Mouse (Mus musculus): ENCODE measurements at regions not wholly inside any gene's neighbourhood (a gene's known extent, or its start where the extent isn't known, plus 50 kb on each side); places are given as distances from the start of the nearest gene placed in this dataset.
A peak's percentile ranks its signal among the peaks of the same experiment; 100 is the strongest.

DNA sequence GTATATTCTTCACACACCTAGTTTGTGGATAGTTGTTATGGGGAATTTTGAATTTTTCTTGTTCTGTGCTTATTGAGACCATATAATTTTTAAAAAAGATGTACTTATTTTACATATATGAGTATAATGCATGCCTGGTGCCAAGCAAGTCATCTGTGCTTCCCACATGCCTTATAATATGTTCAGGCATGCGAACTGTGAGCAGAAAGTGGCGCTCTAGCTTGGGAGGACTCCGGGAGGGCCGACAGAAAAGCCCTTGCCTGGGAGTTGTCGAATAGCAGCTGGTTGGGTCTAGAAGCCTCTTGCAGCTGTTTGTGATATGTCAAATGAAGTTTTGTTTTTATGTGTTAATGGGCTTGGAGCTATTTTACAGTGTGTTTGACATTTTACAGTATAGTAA lies 323.8 kb downstream of the Slc4a3 start:
- WGBS: 25% methylated on average over 5 of the region's 5 CpGs
- H3K27ac ChIP-seq: no peak overlapping the region
- H3K4me3 ChIP-seq: no peak overlapping the region
- no peak for ATAC-seq (ENCODE audit: insufficient number of reproducible peaks, low FRiP score, low TSS enrichment, low read depth)
- H3K27me3 ChIP-seq: no peaks in the 10 kb centered on the region
- no peak overlapping the region for H3K9ac ChIP-seq
- no peaks in the 10 kb centered on the region for H3K9me3 ChIP-seq
- no peaks in the 10 kb centered on the region for H3K36me3 ChIP-seq
- H3K4me2 ChIP-seq: no peak overlapping the region
- 0 out of 2 replicates have a peak, but pooled peaks cover 2% of the 10 kb centered on the region for H3K4me1 ChIP-seq

DNA sequence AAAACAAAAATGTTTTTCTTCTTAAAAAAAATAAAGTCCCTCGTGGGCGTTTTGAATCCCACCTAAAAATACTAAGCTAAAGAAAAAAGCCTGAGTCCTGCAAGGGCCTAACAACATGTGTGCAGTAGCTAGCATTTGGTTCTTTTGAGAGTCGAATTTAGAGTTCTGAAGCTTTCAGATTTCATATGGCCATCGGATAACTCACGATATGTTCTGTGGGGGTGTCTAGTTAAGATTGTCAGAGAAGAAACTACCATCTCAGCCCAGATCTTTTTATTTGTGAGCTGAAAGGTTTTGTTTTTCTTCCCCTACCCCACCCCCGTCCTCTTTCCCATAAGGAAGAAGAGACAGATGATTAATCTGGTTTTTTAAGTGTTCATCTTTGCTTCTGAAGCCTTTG lies 327.8 kb downstream of the Slc4a3 start:
- 82% methylated on average over 6 of the region's 6 CpGs for WGBS
- no peak for ATAC-seq (ENCODE audit: insufficient number of reproducible peaks, low FRiP score, low TSS enrichment, low read depth)
- no peaks in the 10 kb centered on the region for H3K9me3 ChIP-seq
- no peak overlapping the region for H3K4me3 ChIP-seq
- H3K4me1 ChIP-seq: 0 out of 2 replicates have a peak, but pooled peaks cover 2% of the 10 kb centered on the region
- no peak overlapping the region for H3K27ac ChIP-seq
- no peaks in the 10 kb centered on the region for H3K27me3 ChIP-seq
- no peaks in the 10 kb centered on the region for H3K36me3 ChIP-seq
- H3K9ac ChIP-seq: no peak overlapping the region
- no peak overlapping the region for H3K4me2 ChIP-seq

DNA sequence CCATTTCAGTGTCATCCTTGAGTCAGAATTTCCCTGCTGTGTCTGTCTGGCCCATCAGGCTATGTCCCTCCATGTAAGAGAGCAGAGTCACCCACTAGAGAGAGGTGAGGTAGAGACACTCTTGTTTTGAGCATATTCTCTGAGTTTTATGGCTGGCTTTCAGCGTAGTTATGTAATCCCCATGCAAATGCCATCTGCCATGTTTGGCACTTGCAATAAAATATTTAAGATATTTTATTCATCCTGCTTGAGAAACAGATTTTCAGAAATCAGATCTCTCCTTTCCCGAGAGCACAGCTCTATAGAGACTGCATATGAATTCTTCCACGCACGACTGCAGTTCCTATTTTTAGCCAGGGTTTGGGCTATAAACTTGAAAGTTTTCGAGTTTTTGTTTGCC lies 331.1 kb downstream of the Slc4a3 start:
- ATAC-seq (ENCODE audit: insufficient number of reproducible peaks, low FRiP score, low TSS enrichment, low read depth): no peak
- no peaks in the 10 kb centered on the region for H3K9me3 ChIP-seq
- no peak overlapping the region for H3K4me3 ChIP-seq
- H3K27me3 ChIP-seq: no peaks in the 10 kb centered on the region
- H3K9ac ChIP-seq: no peak overlapping the region
- H3K4me2 ChIP-seq: no peak overlapping the region
- 45% methylated on average over 5 of the region's 5 CpGs for WGBS
- H3K36me3 ChIP-seq: no peaks in the 10 kb centered on the region
- no peaks in the 10 kb centered on the region for H3K4me1 ChIP-seq
- no peak overlapping the region for H3K27ac ChIP-seq

DNA sequence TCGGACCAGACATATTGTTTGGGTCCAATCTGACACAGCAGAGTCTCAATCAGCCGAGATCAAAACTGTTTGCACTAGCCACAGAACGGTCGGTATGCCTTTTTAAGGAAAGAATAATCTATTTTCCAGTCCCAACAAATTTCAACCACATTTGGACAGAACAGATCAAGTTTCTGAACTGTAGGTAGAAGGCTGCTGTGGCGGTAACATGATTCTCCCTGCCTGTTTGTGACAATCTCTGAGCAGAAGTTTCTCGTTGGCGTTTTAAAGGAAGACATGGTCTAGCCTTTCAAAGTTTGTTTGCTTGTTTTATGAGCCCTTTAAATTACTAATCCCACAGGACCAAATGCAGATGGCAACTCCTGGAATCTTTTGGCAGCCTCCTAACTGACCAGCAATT lies 339.6 kb downstream of the Slc4a3 start:
- H3K9ac ChIP-seq: no peak overlapping the region
- no peaks in the 10 kb centered on the region for H3K9me3 ChIP-seq
- no peak overlapping the region for H3K4me3 ChIP-seq
- no peaks in the 10 kb centered on the region for H3K27me3 ChIP-seq
- no peak overlapping the region for H3K4me2 ChIP-seq
- H3K36me3 ChIP-seq: no peaks in the 10 kb centered on the region
- WGBS: 11% methylated on average over 7 of the region's 7 CpGs
- no peak for ATAC-seq (ENCODE audit: insufficient number of reproducible peaks, low FRiP score, low TSS enrichment, low read depth)
- peaks cover 15% of the 10 kb centered on the region; the same call in 1 of the 2 replicates for H3K4me1 ChIP-seq
- H3K27ac ChIP-seq: no peak overlapping the region

DNA sequence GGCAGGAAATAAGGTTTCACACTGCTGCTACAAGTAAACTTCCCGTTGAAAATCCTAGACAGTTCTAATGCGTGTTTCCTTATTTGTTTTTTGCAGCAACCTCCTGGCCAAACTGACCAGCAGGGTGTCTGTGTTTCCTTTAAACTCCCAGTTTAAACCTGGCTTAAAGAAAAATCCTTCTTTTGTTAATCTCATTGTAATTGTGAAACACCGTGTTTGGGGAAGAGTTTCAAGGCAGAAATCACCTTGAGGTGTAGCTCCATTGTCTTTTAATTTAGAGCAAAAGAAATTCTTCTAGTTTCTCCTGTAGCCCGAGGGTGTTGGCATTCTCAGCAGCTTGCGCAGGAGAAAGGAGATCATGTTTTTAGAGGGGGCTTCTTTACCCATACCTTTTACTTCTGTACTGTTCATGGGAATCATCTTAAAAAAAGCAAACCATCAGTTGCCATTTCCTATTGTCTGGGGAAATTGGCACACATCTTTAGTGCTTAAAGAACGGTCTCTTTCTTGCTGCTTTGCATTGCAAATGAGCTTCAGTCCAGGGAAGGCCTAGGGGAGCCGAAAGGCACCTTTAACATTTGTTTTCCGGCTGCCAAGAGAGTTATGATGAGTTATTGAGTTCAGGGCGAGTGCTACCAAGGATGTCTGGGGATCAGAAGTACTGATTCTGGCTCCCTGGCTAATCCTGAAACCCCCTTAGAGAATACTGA lies 342.6 kb downstream of the Slc4a3 start:
- Histone ChIP-seq H3K4me3 (no peak overlapping the region), H3K36me3 (no peaks in the 10 kb centered on the region), H3K9me3 (no peaks in the 10 kb centered on the region), H3K27me3 (no peaks in the 10 kb centered on the region), H3K4me1 (peaks cover 20% of the 10 kb centered on the region; the same call in 1 of the 2 replicates), H3K4me2 (no peak overlapping the region), H3K9ac (no peak overlapping the region), H3K27ac (0 out of 2 replicates have a peak overlapping the region, but pooled peaks have one; percentile 24)
- ATAC-seq (ENCODE audit: insufficient number of reproducible peaks, low FRiP score, low TSS enrichment, low read depth): no peak
- WGBS: 30% methylated on average over 9 of the region's 9 CpGs

DNA sequence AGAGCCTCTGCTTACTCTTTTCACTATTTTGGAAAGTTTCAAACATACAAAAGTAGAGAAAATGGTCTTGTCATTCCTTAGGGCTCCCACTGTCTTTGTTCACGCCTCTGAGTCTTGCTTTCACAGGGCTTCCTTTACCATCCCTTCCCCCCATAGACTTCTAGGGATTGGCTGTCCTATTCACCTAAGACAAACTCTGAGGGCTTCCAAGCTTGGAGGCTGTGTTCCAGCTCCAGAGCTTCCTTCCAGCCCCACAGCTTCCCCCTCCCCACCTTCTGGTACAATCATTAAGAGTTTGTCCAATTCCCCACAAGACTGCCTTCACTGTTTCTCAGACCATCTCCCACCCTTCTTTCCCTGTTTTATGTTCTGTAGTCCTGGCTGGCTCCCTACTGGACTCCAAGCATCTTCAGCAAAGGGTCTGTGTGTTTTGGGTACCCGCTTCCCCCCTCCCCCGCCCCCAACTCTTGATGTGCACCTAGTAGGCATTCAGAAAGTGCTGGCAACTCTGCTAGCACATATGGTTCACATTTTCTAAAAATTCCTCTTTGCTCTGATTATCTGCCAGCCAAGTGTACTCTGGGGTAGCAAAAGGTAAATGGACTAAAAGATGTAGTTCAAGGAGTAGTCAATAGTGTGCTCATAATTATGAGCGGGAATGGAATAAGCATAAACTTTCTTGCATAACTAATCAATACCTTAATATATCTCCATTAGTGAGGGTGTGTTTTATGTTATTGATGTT lies 344.0 kb downstream of the Slc4a3 start:
- Histone ChIP-seq H3K4me2 (0 out of 2 replicates have a peak overlapping the region, but pooled peaks have one; percentile 17), H3K27me3 (no peaks in the 10 kb centered on the region), H3K9ac (no peak overlapping the region), H3K4me3 (no peak overlapping the region), H3K36me3 (no peaks in the 10 kb centered on the region), H3K27ac (peak overlapping the region; percentile 63), H3K4me1 (peaks cover 17% of the 10 kb centered on the region; the same call in 1 of the 2 replicates), H3K9me3 (no peaks in the 10 kb centered on the region)
- peak; percentile 83 for ATAC-seq (ENCODE audit: insufficient number of reproducible peaks, low FRiP score, low TSS enrichment, low read depth)
- WGBS: 57% methylated on average over 4 of the region's 4 CpGs

DNA sequence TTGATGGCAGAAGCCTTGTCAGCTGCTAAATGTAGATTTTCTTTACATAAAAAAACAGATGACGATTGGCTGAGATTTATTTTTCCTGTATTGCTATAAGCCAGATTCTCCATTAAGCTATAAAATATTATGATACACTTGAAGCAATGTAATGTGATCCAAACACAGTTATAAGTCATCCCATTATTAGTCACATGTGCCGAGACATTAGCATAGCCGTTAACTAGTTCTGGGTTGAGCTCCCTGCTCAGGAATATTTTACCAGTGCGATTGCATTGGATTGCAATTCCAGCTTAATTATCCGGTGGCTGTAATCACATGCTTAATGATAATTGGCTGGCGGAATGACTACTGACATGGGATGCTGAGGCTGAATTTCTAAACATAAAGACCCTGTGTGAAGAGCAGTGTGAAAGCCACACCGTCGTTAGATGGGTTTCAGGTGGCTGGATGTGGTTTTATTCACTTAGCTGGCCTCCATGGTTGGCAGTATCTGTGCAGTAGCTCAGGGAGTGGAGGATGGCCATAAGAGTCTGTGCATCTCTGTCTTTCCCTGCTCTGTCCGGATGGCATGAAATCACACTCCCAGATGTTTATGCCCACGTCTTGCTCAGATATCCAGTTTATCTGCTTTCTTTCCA lies 344.7 kb downstream of the Slc4a3 start:
- WGBS: 50% methylated on average over 10 of the region's 10 CpGs
- no peak for ATAC-seq (ENCODE audit: insufficient number of reproducible peaks, low FRiP score, low TSS enrichment, low read depth)
- no peaks in the 10 kb centered on the region for H3K27me3 ChIP-seq
- no peaks in the 10 kb centered on the region for H3K36me3 ChIP-seq
- no peak overlapping the region for H3K4me3 ChIP-seq
- H3K27ac ChIP-seq: no peak overlapping the region; the same call in 1 of the 2 replicates
- H3K9ac ChIP-seq: no peak overlapping the region
- H3K9me3 ChIP-seq: no peaks in the 10 kb centered on the region
- H3K4me2 ChIP-seq: no peak overlapping the region
- peaks cover 17% of the 10 kb centered on the region; the same call in 1 of the 2 replicates for H3K4me1 ChIP-seq

DNA sequence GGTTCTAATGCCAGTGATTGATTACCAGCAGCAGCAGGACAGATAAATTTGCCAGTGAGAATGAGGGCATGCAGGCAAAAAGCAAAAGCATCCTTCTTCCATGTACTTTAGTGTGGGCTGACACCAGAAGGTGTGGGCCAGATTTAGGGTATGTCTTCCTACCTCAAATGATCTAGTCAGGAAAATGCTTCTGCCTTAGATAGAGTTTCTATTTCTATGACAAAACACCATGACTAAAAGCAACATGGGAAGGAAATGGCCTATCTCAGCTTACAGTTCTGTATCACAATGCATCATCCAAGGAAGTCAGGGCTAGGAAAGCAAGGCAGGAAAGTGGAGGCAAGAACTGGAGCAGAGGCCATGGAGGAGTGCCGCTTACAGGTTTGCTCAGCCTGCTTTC lies 349.5 kb downstream of the Slc4a3 start:
- Histone ChIP-seq H3K9me3 (no peaks in the 10 kb centered on the region), H3K36me3 (no peaks in the 10 kb centered on the region), H3K4me1 (peaks cover 4% of the 10 kb centered on the region; the same call in 1 of the 2 replicates), H3K4me3 (no peak overlapping the region), H3K27me3 (no peaks in the 10 kb centered on the region), H3K9ac (no peak overlapping the region), H3K4me2 (no peak overlapping the region), H3K27ac (no peak overlapping the region)
- WGBS: 100% methylated on average over 1 of the region's 1 CpGs
- no peak for ATAC-seq (ENCODE audit: insufficient number of reproducible peaks, low FRiP score, low TSS enrichment, low read depth)

DNA sequence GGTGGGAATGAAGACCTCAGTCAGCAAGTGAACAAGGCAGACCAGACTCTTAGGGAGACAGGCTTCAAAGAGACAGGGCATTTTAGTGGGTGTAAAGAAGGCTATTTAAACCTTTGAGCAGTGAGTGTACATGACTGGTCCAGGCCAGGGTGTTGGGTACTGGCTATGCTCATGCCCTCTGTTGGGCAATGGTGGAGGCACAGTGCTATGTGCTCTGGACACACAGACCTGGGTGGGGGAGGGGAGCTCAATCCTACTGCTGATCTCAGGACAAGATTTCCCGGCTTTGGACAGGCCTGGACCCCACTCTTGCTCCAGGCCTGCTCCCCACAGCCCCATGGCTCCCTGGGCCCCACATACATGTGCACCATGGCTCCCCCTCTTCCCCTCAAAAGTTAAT lies 355.1 kb downstream of the Slc4a3 start:
- Histone ChIP-seq H3K36me3 (no peaks in the 10 kb centered on the region), H3K4me1 (no peaks in the 10 kb centered on the region), H3K27me3 (no peaks in the 10 kb centered on the region), H3K27ac (no peak overlapping the region), H3K4me3 (no peak overlapping the region), H3K4me2 (no peak overlapping the region), H3K9me3 (no peaks in the 10 kb centered on the region), H3K9ac (no peak overlapping the region)
- ATAC-seq (ENCODE audit: insufficient number of reproducible peaks, low FRiP score, low TSS enrichment, low read depth): no peak
- WGBS: 67% methylated on average over 1 of the region's 1 CpGs

DNA sequence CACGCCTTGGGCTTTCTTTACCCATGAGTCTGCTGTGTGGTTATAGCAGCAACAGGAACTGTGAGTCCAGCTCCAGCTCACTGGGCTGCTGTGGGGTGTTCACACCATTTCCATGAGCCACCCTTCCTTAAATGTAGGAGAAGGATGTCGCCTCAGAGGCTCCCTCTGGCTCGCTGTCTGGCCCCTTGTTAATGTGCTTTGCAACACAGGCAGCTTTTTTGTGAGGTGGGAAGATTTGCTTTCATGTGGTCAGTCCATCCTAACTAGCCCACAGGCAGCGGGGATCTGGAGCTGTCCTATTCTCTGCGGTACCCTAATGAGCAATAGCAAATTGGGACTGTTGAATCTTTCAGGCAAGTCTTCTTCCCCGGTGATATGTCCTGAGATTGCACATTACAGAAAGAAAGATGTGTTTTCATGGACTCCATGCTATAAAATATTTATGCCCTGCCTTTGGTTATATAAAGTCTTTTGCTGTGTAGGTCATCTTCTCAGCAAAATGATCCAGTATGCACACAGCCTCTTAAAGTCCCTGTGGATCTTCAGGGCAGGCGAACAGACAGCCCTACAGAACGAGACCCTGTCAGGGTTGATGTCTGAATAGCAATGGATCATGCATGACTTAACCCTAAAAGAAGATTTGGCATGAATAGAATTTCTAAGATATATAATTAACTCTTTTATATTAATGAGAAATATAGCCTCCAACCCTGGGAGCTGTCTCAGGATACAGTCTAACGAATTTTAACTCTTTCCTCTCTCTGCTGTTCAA lies 359.8 kb downstream of the Slc4a3 start:
- no peaks in the 10 kb centered on the region for H3K36me3 ChIP-seq
- WGBS: 60% methylated on average over 9 of the region's 9 CpGs
- no peaks in the 10 kb centered on the region for H3K27me3 ChIP-seq
- ATAC-seq (ENCODE audit: insufficient number of reproducible peaks, low FRiP score, low TSS enrichment, low read depth): no peak
- H3K9me3 ChIP-seq: no peaks in the 10 kb centered on the region
- H3K9ac ChIP-seq: no peak overlapping the region
- no peak overlapping the region for H3K27ac ChIP-seq
- H3K4me3 ChIP-seq: no peak overlapping the region
- no peaks in the 10 kb centered on the region for H3K4me1 ChIP-seq
- H3K4me2 ChIP-seq: no peak overlapping the region

DNA sequence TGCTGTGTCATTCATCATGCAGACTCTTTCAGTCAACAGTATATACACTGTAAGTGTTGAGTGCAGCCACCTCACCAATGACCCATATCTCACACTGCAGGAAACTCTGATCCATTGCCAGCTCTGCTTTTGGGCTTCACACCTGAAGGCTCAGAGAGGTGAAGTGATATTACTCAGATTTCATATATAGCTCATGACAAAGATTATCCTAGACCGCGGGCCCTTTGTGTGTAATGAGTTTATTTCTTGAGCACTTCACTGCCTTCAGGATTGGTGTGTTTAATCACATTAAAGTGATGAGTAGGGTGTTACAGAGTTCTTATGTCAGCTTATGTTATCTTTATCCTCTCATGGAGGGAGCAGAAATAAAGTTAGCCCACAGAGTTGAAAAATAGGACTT lies 369.2 kb downstream of the Slc4a3 start:
- no peaks in the 10 kb centered on the region for H3K27me3 ChIP-seq
- no peak overlapping the region for H3K4me3 ChIP-seq
- H3K4me2 ChIP-seq: no peak overlapping the region
- ATAC-seq (ENCODE audit: insufficient number of reproducible peaks, low FRiP score, low TSS enrichment, low read depth): no peak
- no peak overlapping the region for H3K27ac ChIP-seq
- H3K4me1 ChIP-seq: 0 out of 2 replicates have a peak, but pooled peaks cover 3% of the 10 kb centered on the region
- H3K9ac ChIP-seq: no peak overlapping the region
- no peaks in the 10 kb centered on the region for H3K36me3 ChIP-seq
- 91% methylated on average over 2 of the region's 2 CpGs for WGBS
- H3K9me3 ChIP-seq: no peaks in the 10 kb centered on the region

Data from limb, embryonic 15.5 days (tissue).